Mouse (Mus musculus) T-helper 2 cell (primary cell): ENCODE measurements around the gene Ring1.

Experiments
- in situ Hi-C: fragments of 300-600 bp; cut with MboI, MseI; formaldehyde crosslinking; loops from one replicate; pipeline ENCODE4 v1.15.1; 2025; ENCODE audit warnings: high pct_unique_total_duplicates

Ring1 gene

GRCm38 (mm10) chr17:33999341-34000149, 24.9 kb downstream of the Ring1 start:
- in situ Hi-C loops: loop anchor here (25.0 kb wide), 1 partner anchor 1438 kb away; the partner anchor contains the start of gene H2-Q7

DNA sequence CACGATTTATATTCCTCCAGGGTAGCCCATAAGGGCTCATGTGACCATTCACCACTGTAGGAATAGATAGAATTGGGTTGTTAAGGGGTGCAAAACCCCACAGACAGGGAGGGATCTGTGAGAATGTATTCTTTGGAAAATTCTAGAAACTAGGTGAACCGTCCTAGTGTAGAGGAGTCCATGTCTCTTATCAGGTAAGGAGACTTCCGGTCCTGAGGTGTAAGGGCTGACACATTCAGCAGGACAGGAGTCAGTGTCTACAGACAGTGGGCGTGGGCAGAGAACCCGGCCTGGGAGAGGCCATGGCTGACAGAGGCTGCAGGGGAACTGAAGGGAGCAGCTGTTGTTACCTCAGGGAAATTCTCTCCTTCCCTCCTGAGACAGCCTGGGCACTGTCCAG, 25.8 kb downstream of the Ring1 start:
- in situ Hi-C loops: loop anchor here (25.0 kb wide), 1 partner anchor 1439 kb away; the partner anchor contains the start of gene H2-Q7

DNA sequence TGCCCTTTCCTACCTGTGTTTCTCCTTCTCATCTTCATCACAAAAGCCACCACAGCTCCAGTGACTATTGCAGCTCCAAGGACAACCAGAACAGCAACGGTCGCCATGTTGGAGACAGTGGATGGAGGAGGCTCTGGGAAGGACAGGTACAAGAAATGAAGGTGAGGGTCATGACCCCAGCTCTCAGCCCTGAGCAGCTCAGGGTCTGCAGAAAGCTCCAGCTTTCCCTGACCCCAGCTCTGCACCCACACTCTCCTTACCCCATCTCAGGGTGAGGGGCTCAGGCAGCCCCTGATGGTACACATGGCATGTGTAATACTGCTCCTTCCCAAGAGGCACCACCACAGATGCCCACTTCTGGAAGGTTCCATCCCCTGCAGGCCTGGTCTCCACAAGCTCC, 27.5 kb downstream of the Ring1 start:
- in situ Hi-C loops: loop anchor here (25.0 kb wide), 1 partner anchor 1440 kb away; the partner anchor contains the start of gene H2-Q7

DNA sequence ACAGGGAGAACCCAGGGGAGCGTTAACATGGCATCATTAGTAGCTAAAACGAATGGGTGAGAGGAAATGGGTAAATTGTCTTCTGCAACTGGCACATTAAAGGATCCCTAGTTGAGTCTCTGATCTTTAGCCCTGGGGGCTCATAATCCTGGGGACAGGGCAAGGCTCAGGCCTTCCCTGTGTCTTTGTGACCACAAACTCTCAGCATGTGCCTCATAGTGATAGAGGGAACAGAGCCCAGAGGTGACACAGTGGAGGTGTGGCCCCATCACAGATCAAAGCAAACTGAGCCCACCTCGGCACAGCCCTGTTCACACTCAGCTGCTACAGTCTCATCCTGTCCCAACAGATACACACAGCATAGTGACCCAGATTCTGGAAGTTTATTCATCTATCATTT, 28.8 kb downstream of the Ring1 start:
- in situ Hi-C loops: loop anchor here (25.0 kb wide), 1 partner anchor 1442 kb away; the partner anchor contains the start of gene H2-Q7

- in situ Hi-C loops: loop anchor here (25.0 kb wide), 1 partner anchor 1442 kb away; the partner anchor contains the start of gene H2-Q7
Measured at GRCm38 (mm10) chr17:33994959-33995358, 29.5 kb downstream of the Ring1 start.

- in situ Hi-C loops: loop anchor here (25.0 kb wide), 1 partner anchor 1445 kb away; the partner anchor contains the start of gene H2-Q7
Measured at GRCm38 (mm10) chr17:33991788-33992664, 32.5 kb downstream of the Ring1 start.

DNA sequence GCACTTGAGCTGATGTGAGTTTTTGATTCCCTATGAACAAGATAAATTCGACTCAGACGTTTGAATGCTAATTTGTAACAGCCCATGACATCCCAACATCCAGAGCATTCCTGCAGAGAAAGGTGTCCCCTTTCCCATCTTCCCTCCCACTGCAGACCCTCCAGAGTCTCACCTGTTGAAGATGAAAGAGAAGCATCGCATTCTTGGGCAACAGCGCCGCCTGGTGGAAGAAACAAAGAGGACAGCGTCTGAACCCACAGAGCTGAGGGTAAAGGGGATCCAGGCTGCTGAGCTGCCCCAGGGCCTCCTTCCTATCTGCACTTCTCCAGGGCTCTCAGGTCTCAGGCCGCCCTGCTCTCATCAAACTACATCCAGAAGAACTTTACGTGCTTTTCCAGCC, 42.3 kb downstream of the Ring1 start:
- in situ Hi-C loops: loop anchor here (25.0 kb wide), 1 partner anchor 1455 kb away; the partner anchor contains the start of gene H2-Q7

GRCm38 (mm10) chr17:33981192-33981909, 43.1 kb downstream of the Ring1 start:
- in situ Hi-C loops: loop anchor here (25.0 kb wide), 1 partner anchor 1456 kb away; the partner anchor contains the start of gene H2-Q7

GRCm38 (mm10) chr17:33980181-33981035, 44.1 kb downstream of the Ring1 start:
- in situ Hi-C loops: loop anchor here (25.0 kb wide), 1 partner anchor 1457 kb away; the partner anchor contains the start of gene H2-Q7

GRCm38 (mm10) chr17:33979512-33980050, 44.9 kb downstream of the Ring1 start:
- in situ Hi-C loops: loop anchor here (25.0 kb wide), 1 partner anchor 1458 kb away; the partner anchor contains the start of gene H2-Q7

DNA sequence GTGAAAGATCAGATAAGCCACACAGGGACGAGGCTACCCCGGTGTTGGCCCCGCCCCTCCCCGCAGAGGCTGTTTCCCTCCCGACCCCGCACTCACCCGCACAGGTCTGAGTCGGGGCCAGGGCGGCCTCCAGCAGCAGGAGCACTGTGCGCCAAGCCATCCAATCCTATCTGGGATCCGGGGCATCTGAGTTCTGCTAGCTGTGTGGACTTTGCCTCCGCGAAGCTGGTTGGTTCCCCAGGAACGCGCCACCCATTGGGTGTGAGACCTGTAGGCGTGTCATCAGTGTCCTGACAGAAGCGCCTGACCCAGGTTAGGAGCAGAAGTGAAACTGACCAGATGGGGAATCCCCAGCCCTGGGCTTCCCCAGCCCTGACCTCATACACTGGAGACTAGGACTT, 45.8 kb downstream of the Ring1 start:
- in situ Hi-C loops: loop anchor here (25.0 kb wide), 1 partner anchor 1459 kb away; the partner anchor contains the start of gene H2-Q7

- in situ Hi-C loops: loop anchor here (25.0 kb wide), 1 partner anchor 1459 kb away; the partner anchor contains the start of gene H2-Q7
Measured at GRCm38 (mm10) chr17:33977861-33978557, 46.5 kb downstream of the Ring1 start.

- in situ Hi-C loops: no loop called here
Measured at GRCm38 (mm10) chr17:33973572-33973971, 50.9 kb downstream of the Ring1 start.

DNA sequence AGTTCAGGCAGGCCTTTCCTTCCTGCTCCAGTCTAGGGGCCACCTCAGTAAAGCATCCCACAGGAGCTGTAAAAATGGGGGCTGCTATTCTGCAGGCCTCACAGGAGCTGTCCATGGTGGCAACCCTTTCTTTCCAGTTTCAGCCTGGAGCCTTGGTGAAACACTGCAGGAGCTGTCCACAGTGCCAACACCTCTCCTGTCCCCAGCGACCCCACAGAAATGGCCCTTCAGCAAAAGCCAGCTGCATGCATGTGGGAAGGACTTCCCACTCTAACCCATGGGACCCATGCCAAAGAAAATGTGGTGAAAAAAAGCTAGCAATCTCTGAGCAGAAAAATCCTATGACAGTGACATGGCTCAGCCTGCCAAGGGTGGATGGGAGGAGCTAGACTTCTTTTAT, 51.8 kb downstream of the Ring1 start:
- in situ Hi-C loops: no loop called here
